Mouse (Mus musculus): Measurements from ENCODE around the gene Rpusd3. TPM values are rescaled to one million over a fixed set of nuclear protein-coding genes. Genes with fewer than 3 reads are reported as not detected.

The Rpusd3 gene
- polyA plus RNA-seq, 1 experiment from 2014 or later: 24.6 TPM

DNA sequence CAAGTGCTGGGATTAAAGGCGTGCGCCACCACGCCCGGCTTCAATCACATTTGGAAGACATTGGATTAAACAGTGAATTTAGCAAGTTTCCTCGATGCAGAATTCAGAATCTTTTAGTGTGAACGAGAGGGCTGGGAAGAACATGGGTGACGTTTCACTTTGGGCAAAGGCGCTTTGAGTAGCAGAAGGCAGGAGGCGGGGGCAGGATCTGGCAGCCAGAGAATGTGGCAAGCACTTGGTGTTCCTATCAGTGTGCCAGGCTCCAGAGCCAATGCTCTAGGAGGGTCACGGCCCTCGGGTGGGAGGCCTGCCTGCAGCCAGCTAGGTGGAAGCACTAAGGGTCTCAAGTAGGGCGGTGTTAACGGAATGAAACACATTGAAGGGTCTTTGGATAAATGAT lies 17.0 kb downstream of the Rpusd3 start:
- Histone ChIP-seq H3K36me3 (peaks cover 12% of the 10 kb centered on the region; the same call in 1 of the 2 replicates), H3K4me2 (no peak overlapping the region), H3K27me3 (replicated peaks) (no peaks in the 10 kb centered on the region), H3K4me3 (replicated peaks) (no peak overlapping the region), H3K9me3 (replicated peaks) (no peaks in the 10 kb centered on the region), H3K9ac (replicated peaks) (no peak overlapping the region), H3K27ac (replicated peaks) (no peak overlapping the region), H3K4me1 (no peaks in the 10 kb centered on the region)
- 93% methylated on average over 13 of the region's 13 CpGs for WGBS
- no peak for ATAC-seq (ENCODE audit: low FRiP score)

DNA sequence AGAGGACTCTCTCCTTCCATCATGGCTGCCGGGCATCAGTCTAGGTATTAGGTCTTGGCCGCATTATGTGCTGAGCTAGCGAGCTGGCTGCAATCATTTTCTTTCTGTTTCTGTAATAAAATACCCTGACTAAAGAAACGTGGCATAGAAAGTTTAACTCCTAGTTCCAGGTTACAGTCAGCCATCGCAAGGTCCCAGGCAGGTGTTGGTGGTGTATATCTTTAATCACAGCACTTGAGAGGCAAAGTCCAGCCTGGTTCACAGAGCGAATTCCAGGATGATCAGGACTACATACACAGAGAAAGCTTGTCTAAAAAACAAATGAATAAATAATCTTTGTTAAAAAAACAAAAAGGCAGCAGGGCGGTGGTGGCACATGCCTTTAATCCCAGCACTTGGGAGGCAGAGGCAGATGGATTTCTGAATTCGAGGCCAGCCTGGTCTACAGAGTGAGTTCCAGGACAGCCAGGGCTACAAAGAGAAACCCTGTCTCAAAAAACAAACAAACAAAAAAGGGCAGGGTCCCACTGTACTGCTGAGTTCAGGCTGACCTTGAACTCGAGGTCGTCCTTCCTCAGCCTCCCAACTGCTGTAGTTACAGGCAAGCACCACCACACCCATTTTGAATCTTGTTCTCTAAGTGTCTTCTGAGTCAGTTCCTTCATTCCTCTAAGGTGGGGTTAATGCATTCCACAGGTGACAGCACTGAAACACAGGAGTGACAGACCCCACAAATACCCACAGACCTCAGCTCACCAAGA lies 22.7 kb downstream of the Rpusd3 start:
- peaks cover 23% of the 10 kb centered on the region for H3K4me1 ChIP-seq
- peaks cover 13% of the 10 kb centered on the region for H3K36me3 ChIP-seq
- ATAC-seq (ENCODE audit: low FRiP score): no peak
- no peaks in the 10 kb centered on the region for H3K9me3 ChIP-seq (replicated peaks)
- no peaks in the 10 kb centered on the region for H3K27me3 ChIP-seq (replicated peaks)
- H3K4me3 ChIP-seq (replicated peaks): no peak overlapping the region
- H3K9ac ChIP-seq (replicated peaks): no peak overlapping the region
- no peak overlapping the region for H3K27ac ChIP-seq (replicated peaks)
- H3K4me2 ChIP-seq: no peak overlapping the region
- WGBS: 88% methylated on average over 10 of the region's 10 CpGs

DNA sequence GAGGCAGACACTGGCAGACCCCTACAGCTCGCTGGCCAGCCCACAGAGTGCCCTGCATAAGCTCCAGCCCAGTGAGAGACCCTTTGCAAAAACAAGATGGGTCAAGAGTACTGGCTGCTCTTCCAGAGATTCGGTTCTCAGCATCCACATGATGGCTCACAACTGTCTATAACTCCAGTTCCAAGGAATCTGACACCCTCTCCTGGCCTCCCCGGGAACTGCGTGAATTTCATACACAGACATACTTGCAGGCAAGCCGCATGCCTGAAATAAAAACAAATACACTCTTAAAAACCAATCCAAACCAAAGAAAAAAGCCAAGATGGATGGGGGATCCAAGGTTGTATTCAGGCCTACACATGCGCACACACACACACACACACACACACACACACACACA lies 23.6 kb downstream of the Rpusd3 start:
- H3K27ac ChIP-seq (replicated peaks): no peak overlapping the region
- no peaks in the 10 kb centered on the region for H3K9me3 ChIP-seq (replicated peaks)
- 94% methylated on average over 6 of the region's 6 CpGs for WGBS
- 0 out of 2 replicates have a peak, but pooled peaks cover 2% of the 10 kb centered on the region for H3K27me3 ChIP-seq (replicated peaks)
- peaks cover 21% of the 10 kb centered on the region for H3K36me3 ChIP-seq
- peaks cover 26% of the 10 kb centered on the region for H3K4me1 ChIP-seq
- ATAC-seq (ENCODE audit: low FRiP score): no peak
- no peak overlapping the region for H3K4me3 ChIP-seq (replicated peaks)
- H3K9ac ChIP-seq (replicated peaks): no peak overlapping the region
- H3K4me2 ChIP-seq: no peak overlapping the region

DNA sequence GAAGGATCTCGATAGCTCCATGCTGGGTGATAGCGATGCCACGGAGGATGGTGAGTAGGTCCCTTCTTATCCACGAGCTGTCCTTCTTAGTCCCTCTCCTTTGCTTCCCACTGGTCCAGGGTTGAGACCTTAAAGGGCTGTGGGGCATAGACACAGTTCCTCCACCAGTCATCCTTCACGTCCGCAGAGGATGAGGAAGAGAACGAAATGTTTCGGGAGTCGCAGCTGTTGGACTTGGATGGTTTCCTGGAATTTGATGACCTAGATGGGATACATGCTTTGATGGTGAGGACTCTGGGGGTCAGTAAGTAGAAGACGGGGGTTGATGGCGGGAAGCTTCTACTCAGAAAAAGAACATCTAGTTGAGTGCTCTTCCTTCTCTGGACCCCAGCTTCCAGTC lies 24.3 kb downstream of the Rpusd3 start:
- no peak overlapping the region for H3K4me3 ChIP-seq (replicated peaks)
- no peak for ATAC-seq (ENCODE audit: low FRiP score)
- no peak overlapping the region for H3K9ac ChIP-seq (replicated peaks)
- no peak overlapping the region for H3K4me2 ChIP-seq
- no peaks in the 10 kb centered on the region for H3K9me3 ChIP-seq (replicated peaks)
- H3K36me3 ChIP-seq: peaks cover 27% of the 10 kb centered on the region
- WGBS: 94% methylated on average over 11 of the region's 11 CpGs
- no peak overlapping the region for H3K27ac ChIP-seq (replicated peaks)
- peaks cover 31% of the 10 kb centered on the region for H3K4me1 ChIP-seq
- H3K27me3 ChIP-seq (replicated peaks): 0 out of 2 replicates have a peak, but pooled peaks cover 2% of the 10 kb centered on the region

DNA sequence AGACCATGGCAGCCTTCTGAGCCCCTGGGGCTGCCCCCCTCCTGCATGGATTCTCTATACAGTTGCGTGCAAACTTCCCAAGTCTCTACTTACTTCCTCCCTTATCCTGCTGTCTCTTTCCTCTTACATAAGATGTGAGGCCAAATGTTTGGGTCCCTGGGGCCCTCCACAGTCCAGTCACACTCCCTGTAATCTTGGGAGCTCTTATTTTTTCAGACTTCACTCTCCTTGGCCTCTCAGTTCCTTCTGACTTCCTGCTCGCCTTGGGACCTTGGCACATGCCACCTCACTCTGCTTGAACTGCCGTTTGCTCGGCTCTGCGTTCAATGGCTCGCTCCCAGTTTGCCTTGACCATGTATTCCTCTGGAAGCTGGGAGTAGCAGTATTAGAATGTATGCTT lies 25.2 kb downstream of the Rpusd3 start:
- 0 out of 2 replicates have a peak, but pooled peaks cover 2% of the 10 kb centered on the region for H3K27me3 ChIP-seq (replicated peaks)
- H3K4me1 ChIP-seq: peaks cover 31% of the 10 kb centered on the region
- no peaks in the 10 kb centered on the region for H3K9me3 ChIP-seq (replicated peaks)
- no peak overlapping the region for H3K4me3 ChIP-seq (replicated peaks)
- no peak for ATAC-seq (ENCODE audit: low FRiP score)
- no peak overlapping the region for H3K4me2 ChIP-seq
- H3K27ac ChIP-seq (replicated peaks): no peak overlapping the region
- WGBS: 92% methylated on average over 6 of the region's 6 CpGs
- H3K9ac ChIP-seq (replicated peaks): no peak overlapping the region
- H3K36me3 ChIP-seq: peaks cover 35% of the 10 kb centered on the region

DNA sequence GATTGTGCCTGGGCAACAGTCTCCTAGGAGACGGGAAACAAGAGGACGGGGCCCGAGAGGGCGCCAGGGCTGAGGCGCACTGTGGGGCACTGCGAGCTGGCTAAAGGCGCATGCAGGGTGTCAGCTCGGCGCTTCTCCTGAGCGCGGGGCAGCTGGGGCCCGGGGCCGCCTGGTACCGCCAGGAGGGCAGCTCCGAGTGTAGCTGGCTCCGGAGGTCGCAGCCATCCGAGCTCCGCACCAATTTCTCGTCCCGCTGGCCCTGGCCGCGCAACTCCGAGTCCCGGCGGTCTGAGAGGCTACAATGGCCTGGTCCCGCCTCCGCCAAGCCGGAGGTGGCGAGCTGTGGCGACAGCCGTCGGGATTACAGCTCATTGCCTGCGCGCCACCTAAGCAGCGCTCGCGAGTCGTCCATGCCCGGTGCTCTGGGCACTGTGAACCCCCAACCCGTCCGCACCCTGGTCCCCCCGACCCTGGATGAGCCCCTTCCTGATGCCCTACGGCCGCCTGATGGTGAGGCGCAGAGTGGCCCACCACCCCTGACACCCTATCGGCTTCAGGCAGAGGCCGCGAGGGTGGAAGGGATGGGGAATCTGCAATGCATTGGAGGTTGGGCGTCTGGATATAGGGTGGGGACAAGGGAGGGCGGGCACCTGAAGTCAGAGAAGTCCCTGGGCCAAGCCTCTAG lies 26.6 kb downstream of the Rpusd3 start:
- Histone ChIP-seq H3K36me3 (peaks cover 50% of the 10 kb centered on the region), H3K4me3 (replicated peaks) (peak overlapping the region; percentile 42), H3K9me3 (replicated peaks) (no peaks in the 10 kb centered on the region), H3K9ac (replicated peaks) (peak overlapping the region; percentile 57), H3K27ac (replicated peaks) (peak overlapping the region; percentile 78), H3K4me2 (peak overlapping the region; percentile 79), H3K27me3 (replicated peaks) (0 out of 2 replicates have a peak, but pooled peaks cover 2% of the 10 kb centered on the region), H3K4me1 (peaks cover 31% of the 10 kb centered on the region)
- ATAC-seq (ENCODE audit: low FRiP score): peak; percentile 85
- 2% methylated on average over 51 of the region's 51 CpGs for whole genome bisulfite sequencing

DNA sequence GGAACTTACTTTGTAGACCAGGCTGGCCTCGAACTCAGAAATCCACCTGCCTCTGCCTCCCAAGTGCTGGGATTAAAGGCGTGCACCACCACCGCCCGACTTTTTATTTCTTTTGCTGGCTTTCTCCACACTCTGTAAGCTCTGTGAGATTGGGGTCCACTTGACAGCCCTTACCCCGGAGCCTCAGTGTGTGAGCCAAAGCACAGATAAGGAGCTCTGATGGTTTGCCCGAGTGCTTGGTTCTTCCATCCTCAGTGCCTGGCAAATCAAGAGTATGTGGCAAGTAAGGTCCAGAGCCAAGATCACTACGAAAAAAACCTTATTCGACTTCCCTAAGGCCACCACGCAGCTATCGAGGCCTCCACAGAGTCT lies 27.1 kb downstream of the Rpusd3 start:
- H3K36me3 ChIP-seq: peaks cover 52% of the 10 kb centered on the region
- peak; percentile 30; the same call in 1 of the 2 replicates for ATAC-seq (ENCODE audit: low FRiP score)

DNA sequence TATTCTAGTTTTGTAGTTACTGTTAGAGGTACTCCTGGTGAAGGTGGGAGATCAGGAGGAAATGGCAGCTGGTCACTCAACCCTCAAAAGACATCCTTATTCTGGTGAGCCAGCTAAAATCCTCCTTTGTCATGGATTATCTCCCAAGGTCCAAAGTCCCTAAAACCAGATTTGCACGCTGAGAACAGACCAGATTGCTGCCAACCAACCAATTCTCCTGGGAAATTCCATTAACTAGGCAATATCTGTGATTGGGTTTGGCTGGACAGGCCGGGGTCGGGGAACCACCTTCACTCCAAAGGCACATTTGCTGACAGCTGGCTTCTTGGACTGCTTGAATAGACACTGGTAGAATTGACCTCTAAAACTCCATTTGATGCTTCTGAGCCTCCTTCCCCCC lies 28.4 kb downstream of the Rpusd3 start:
- H3K4me3 ChIP-seq (replicated peaks): no peak overlapping the region
- H3K27ac ChIP-seq (replicated peaks): no peak overlapping the region
- H3K4me1 ChIP-seq: peaks cover 34% of the 10 kb centered on the region
- H3K27me3 ChIP-seq (replicated peaks): 0 out of 2 replicates have a peak, but pooled peaks cover 2% of the 10 kb centered on the region
- peaks cover 62% of the 10 kb centered on the region for H3K36me3 ChIP-seq
- no peak overlapping the region for H3K4me2 ChIP-seq
- 77% methylated on average over 3 of the region's 3 CpGs for WGBS
- H3K9me3 ChIP-seq (replicated peaks): no peaks in the 10 kb centered on the region
- ATAC-seq (ENCODE audit: low FRiP score): no peak
- no peak overlapping the region for H3K9ac ChIP-seq (replicated peaks)

More for the DNA sequence above, 27.1 kb downstream of the Rpusd3 start:
- H3K4me1 ChIP-seq: peaks cover 31% of the 10 kb centered on the region
- H3K4me2 ChIP-seq: peak overlapping the region; percentile 79
- peak overlapping the region; percentile 57 for H3K9ac ChIP-seq (replicated peaks)
- H3K27ac ChIP-seq (replicated peaks): peak overlapping the region; percentile 78
- H3K27me3 ChIP-seq (replicated peaks): 0 out of 2 replicates have a peak, but pooled peaks cover 2% of the 10 kb centered on the region
- H3K9me3 ChIP-seq (replicated peaks): no peaks in the 10 kb centered on the region
- WGBS: 22% methylated on average over 10 of the region's 10 CpGs
- peak overlapping the region; percentile 42 for H3K4me3 ChIP-seq (replicated peaks)

DNA sequence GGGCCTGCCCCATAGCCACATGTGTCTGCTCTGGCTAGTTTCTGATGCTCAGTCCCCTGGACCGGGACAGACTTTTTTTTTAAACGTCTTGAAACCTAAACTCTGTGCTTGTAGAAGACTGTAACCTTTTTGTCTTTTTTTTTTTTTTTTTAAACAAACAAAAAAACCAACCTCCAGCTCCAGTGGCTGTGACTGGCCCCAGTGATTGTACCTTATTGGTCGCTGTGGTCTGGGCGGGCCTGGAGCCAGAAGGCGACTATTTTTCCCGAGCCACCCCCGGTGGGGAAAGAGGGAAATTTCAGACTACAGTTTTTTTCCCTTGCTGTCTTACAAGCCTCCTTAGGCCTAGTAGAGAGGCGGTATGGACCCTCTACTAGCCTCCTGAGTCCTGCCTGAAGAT lies 30.2 kb downstream of the Rpusd3 start, which contains the start of gene Ttll3:
Ttll3 (plus strand) TSS at position 301 of the 400 bp plus-strand sequence.
- H3K27me3 ChIP-seq (replicated peaks): 0 out of 2 replicates have a peak, but pooled peaks cover 2% of the 10 kb centered on the region
- peaks cover 68% of the 10 kb centered on the region for H3K36me3 ChIP-seq
- WGBS: 74% methylated on average over 8 of the region's 8 CpGs
- H3K4me1 ChIP-seq: peaks cover 39% of the 10 kb centered on the region
- H3K9me3 ChIP-seq (replicated peaks): no peaks in the 10 kb centered on the region
- H3K4me3 ChIP-seq (replicated peaks): no peak within 1 kb of the TSS
- ATAC-seq (ENCODE audit: low FRiP score): no peak
- no peak within 1 kb of the TSS for H3K4me2 ChIP-seq
- no peak within 1 kb of the TSS for H3K27ac ChIP-seq (replicated peaks)
- H3K9ac ChIP-seq (replicated peaks): no peak within 1 kb of the TSS

DNA sequence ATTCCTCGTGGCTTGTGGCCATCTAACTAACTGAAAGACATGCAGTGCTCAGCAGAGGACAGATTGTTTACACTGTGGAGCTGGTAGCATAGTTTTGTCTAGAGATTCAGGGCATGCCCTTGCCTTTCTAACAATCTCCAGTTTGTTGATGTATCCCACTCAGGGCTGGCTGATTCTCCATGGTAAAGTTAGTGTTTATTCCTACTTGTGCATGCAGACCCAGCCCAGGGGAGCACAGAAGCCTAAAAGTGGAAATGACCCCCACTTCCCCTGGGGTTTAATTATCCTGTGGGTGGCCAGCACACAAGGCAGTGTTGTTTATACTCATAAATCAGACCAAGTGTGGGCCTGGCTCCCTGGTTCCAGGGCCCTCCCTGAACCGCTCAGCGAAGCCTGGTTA lies 33.1 kb downstream of the Rpusd3 start:
- peaks cover 90% of the 10 kb centered on the region for H3K36me3 ChIP-seq
- H3K4me2 ChIP-seq: no peak overlapping the region
- 73% methylated on average over 3 of the region's 3 CpGs for WGBS
- H3K9ac ChIP-seq (replicated peaks): no peak overlapping the region
- no peaks in the 10 kb centered on the region for H3K9me3 ChIP-seq (replicated peaks)
- peak overlapping the region; percentile 23 for H3K27ac ChIP-seq (replicated peaks)
- H3K4me1 ChIP-seq: peaks cover 13% of the 10 kb centered on the region; the same call in 1 of the 2 replicates
- peak; percentile 51; the same call in 1 of the 2 replicates for ATAC-seq (ENCODE audit: low FRiP score)
- H3K4me3 ChIP-seq (replicated peaks): no peak overlapping the region
- H3K27me3 ChIP-seq (replicated peaks): 0 out of 2 replicates have a peak, but pooled peaks cover 2% of the 10 kb centered on the region

DNA sequence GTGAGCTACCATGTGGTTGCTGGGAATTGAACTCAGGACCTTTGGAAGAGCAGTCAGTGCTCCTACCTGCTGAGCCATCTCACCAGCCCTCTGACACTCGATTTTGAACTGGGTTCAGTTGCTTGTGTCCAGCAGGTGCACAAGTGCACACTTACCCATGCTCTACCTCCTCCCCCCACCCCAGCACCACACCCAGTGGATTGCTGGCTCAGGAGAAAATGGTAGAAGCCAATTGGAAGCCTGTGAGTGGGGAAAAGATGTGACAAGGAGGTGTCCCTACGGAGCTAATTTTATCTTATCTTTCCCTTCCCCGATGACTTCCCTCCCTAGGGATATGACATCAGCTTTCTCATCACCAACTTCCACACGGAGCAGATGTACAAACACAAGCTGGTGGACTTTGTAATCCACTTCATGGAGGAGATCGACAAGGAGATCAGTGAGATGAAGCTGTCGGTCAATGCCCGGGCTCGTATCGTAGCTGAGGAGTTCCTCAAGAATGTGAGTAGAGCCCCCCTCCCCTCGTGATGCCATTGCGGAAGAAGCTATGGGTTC lies 33.9 kb downstream of the Rpusd3 start:
- no peaks in the 10 kb centered on the region for H3K27me3 ChIP-seq (replicated peaks)
- no peak for ATAC-seq (ENCODE audit: low FRiP score)
- H3K4me1 ChIP-seq: peaks cover 12% of the 10 kb centered on the region; the same call in 1 of the 2 replicates
- peak overlapping the region; percentile 23 for H3K27ac ChIP-seq (replicated peaks)
- no peak overlapping the region for H3K4me2 ChIP-seq
- WGBS: 89% methylated on average over 11 of the region's 11 CpGs
- H3K9me3 ChIP-seq (replicated peaks): no peaks in the 10 kb centered on the region
- H3K36me3 ChIP-seq: peaks cover 91% of the 10 kb centered on the region
- H3K9ac ChIP-seq (replicated peaks): no peak overlapping the region
- no peak overlapping the region for H3K4me3 ChIP-seq (replicated peaks)
